Mouse (Mus musculus) monocyte, adult 5-6 weeks (primary cell): ENCODE results near the gene Thsd7a. TPM values are rescaled to one million over a fixed set of nuclear protein-coding genes. Genes with fewer than 3 reads are reported as not detected.

Source experiments
- ATAC-seq: fragments of 153-309, 156-312 bp; replicated peaks from 2 replicates; pipeline ENCODE4 v1.8.0; 2017; ENCODE audit warnings: mild to moderate bottlenecking; ENCODE audit not compliant: low TSS enrichment, insufficient number of reproducible peaks, severe bottlenecking, poor library complexity, low FRiP score
- total RNA-seq: library from RNA; stranded (forward); fragments of 200-1000, 200-491, 200-594 nt; gene quantifications from 3 replicates; pipeline ENCODE4 v1.2.3, GENCODE M21; 2017

Thsd7a gene
- total RNA-seq, 1 experiment from 2014 or later, result not detected

DNA sequence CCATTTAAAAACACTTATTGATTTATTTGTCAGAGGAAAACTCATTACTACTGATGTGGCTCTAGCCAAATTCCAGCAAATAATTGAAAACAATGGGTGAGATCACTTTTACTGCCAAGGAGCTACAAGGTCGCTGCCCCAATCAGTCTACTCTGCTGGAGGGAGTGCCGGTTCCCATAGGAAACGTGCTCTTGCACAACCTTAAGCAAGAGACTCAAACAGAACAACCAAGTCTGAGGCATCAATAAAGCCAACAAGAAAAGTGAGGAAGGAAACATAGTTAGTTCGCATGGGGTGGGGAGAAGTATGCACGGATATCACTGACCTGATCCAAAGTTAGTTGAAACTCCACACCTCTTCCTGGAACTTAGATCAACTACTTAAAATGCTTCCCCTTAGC, 205.1 kb downstream of the Thsd7a start:
- ATAC-seq, result no peak

DNA sequence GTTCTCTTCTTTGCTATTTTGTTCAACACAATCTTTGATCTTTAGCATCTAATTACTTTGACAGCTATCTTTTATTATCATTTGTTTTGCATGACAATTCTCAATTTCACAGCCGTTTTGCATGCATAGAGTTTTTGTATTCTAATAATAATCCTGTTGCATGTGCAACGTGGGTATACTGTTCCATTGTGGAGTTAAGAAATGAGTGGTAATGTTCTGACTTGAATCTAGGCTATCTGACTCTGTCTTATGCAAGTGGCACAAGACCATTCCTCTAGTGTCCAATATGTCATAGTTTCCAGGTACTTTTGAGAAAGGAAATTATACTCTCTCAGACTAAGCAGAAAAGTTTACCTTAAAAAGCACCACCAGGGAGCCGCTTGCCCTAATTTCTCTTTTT, 206.7 kb downstream of the Thsd7a start:
- ATAC-seq, result no peak

DNA sequence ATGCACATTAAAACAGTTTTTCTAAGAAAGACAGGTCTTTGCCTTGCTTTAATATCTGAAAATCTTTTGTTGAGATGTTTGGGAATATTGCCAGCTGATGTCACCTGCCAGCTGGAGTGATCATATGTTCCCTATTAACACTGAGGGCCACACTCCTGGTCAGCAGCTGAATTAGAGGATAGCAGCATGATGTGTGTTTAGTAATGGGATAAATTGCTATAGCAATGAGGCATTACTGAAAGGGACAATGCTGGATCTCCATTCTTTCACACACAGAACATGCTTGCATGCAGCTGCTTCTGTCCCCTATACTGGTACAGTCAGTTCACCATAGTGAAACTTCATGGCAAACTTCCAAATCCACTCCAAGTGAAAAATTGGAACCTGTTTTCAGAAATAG, 230.1 kb downstream of the Thsd7a start:
- ATAC-seq, result no peak

DNA sequence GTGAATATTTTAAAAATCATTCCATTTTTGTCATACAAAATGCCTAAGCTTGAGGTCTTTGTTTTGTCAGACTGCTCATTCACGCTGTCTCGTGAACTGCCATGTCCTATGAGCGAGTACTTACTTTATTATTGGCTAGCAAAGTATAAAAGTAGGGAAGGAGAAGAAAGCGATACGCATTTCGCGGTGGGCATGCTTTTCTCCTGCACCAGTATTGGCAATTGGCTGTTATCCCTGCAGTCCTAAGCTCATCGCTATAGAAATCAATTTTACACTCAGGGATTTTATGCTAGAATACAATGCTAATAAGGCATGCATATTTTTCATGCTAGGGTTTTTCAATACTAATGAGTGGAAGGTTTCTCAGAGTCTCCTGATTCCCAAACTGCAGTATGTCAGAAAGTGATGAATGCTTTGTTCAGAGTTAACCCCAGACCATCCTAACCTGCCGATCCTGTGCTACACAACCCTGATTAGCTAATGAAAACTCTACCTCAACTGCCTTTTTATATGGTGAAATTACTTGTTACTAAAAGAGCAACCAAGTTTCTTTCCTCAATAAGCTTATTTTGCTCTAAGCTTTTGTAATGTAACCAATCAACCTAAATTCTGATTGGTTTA, 230.8 kb downstream of the Thsd7a start:
- ATAC-seq, result no peak

DNA sequence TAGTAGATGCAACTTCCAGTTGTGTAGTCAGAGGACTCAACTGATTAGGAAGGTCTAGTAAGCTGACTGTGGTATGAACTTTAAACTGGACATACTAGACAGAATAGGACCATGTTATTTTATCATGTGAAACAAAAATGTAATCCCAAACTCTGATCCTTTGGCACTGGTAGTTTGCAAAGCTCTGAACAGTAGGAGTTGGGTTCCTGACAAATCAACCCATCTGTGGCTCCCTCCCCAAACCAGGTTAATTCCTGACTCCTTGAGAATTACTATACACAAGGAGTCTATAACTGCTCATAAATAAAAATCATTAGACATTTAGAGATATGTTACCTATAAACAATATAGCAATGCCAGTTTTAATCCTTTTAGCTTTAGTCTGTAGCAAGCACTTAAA, 231.5 kb downstream of the Thsd7a start:
- no peak for ATAC-seq

DNA sequence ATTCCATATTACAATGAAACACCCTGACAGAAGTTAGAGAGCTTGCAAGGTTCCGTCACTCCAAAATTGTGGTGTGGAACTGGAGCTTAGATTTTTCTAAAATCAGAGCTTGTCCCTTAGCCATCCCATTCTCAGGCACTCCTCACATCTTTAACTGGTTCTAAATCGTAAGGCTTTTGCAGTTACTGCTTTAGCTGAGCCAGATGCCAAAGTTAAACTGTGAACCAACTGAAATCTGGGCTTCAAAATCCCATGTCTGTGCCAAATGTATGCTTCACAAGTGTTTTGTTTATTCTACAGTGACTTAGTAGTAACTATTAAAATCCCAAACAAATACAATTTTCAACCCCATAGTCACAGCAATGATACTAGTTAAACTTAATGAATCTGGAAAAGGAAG, 242.3 kb downstream of the Thsd7a start:
- no peak for ATAC-seq

DNA sequence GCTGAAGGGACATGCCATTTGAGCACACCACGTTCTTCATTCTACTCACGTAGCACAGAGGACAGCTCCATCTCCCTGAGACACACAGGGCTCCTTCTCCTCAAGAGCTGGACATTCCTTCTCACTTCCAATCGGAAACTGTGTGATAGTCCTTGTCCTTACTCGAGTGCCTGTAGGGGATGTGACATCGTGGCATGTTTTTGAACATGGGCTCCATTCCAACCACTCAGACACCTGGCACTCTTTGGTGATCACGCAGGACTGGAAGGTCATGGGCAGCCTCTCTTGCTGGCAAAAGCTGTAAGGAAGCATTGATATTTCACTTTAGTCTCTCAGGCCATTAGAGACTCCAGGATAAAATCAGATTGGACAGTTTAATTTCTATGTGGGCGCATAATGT, 245.3 kb downstream of the Thsd7a start:
- ATAC-seq, result no peak

DNA sequence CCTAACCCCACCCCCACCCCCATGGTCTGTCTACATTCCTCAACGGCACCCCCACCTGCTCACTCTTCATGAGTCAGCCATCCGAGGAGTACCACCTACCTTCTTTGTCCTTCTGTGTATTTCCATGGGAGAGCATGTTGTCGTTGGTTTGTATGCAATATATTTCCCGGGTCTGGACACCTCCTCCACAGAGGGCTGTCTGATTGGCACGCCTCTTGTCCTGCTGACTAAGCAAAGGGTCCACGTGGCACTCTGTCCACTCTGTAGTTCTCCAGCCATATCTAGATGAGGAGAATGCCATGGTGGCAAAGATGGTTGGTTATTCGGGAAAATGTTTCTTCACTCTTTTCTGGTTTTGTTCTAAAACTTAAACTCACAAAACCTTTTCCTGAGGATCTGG, 248.3 kb downstream of the Thsd7a start:
- ATAC-seq, result no peak

DNA sequence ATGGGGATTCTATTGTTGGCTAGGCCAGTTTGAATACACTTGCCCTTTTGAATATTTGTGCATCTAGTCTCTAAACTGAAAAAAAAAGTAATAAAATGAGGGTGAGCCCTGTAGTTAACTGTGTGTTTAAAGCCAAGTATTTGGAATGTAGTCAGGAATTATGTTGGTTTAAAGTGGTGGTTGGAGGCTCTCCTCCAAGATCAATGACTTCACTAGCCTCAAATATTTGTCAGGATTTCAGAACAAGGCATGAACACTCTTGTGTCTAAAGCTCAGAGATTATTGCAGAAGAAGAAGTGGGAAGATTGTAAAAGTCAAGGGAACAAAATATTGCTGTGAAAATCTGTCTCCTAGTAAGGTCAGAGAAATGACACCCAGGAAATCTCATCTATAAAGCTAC, 249.3 kb downstream of the Thsd7a start:
- no peak for ATAC-seq

DNA sequence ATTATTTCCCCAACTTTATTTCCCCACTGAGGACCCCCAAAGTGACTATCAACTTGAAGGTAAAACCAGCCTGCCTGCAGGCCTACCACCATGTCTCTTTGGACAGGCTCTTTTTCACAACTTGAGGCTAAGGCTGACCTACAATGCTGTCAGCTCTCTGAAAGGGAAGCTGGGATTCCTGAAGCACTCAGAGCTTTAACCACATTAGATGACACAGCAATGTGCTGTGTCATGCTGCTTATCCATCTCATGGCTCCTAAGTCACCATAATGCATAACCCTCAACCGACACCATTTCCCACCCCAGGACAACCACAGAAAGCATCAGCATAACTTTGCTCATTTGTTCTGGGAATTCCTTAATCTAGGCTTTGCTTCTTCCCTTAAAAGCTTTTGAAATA, 255.6 kb downstream of the Thsd7a start:
- ATAC-seq, result no peak

DNA sequence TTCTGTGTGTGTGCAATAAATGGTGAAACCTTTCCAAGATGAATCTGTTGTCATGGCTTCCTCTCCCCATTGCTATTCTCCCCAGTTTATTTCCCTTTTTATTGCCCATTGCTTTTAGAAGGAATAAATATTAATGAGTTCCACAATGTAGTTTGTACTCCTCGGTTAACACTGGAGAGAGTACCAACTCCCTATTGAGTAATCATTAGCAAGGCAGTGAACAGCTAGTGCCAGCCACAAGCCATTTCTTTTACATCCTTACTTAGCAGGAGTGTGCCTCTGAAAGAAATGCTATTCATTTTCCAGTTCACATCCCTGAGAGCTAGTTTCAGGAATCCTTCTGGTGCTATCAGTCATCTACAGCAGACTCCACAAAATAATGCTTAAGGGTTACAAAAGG, 260.3 kb downstream of the Thsd7a start:
- ATAC-seq, result no peak

DNA sequence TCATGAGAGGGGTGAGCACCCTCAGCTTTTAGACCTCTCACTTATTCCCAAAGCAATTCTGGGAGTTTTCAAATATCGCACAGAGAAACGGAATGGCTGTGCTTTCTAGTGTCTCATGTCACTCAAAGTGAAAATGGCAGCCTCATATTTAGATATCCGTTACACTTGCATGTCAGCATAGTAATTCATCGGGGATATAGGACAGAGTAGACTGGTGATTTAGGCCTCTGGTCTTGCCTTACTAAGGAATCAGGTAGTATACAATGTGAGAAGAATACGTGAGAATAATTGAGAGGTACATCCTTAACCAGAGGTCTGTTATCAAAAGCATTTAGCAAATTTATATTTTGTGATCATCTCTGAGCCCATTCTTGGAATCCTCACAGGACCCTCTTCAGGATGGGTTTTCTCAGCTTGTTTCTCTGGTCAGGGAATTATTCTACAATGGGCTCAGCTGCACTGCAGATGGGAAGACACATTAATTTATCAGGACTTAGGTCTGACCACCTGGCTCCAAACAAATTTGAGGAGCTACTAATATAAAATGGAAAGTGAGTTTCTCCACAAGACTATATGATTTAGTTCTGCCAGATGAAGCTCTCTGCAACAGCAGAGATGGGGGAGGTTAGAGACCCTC, 267.6 kb downstream of the Thsd7a start:
- ATAC-seq, result no peak

DNA sequence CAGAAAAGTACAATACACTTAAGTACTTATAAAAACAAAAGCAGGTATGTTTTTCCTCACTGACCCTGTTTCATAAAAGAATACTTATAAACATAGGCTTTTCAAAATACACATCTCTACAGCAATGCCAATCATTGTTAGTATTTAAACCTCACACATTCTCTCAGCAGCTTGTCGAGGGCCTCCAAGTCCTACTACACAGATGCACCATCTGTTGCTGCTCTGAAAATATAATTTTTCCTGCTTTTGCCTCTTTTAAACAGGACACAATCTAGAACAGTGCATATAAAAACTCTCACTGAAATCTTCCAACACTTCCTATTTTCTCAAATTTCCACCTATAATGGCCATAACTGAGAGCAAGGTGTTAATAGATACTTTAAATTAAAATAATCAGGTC, 270.9 kb downstream of the Thsd7a start:
- no peak for ATAC-seq

DNA sequence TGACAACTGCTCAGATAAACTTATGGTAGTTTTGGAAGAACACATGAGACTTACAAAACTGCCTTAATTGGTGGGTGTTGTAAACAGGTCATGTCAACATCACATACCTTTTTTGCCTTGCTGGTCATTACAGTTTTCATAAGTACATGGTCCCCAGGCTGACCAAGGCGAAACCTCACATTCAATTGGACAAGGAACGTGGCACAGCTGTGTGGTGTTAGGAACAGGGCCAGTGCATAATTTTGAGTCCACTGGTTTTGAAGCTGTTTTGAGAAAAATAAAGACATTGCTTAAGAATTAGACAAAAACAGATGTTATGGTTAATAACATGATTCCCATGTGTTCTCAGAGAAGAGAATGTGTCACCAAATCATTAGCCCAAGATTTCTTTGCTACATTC, 278.3 kb downstream of the Thsd7a start:
- ATAC-seq, result no peak

DNA sequence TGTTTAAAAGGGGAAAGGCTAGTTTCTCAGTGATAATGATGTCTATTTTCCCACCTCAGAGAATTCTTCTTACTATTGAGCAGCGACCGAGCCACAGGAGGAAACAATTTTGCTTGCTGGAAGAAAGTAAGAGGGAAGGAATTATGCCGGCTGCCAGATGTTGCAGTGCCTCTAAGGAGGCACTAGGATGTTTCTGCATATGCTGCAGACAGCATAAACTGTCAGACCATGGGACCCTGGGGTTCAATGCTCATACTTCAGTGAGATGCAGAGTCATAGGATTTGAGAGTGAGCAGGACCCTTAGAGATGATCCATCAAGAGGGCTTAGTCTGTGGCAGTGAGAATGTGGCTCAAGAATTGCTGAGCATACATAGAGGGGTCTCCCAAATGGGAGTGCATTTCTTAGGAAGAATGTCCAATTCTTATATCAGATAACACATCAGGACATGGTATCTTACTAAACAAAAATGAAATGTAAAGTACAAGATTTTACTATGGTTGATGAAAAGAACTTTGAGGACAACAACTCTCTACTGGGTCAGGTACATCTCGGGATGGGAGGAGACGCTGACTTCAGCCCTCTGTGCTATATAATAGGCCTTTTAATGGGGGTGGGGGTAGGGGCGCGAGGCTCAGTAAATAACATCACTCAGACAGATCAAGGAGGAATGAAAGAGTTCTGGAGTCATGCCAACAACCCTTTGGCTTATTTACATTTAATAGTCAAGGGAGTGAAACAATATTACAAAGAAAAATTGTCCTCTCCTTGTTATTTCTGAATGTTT, 281.7 kb downstream of the Thsd7a start:
- ATAC-seq, result no peak

DNA sequence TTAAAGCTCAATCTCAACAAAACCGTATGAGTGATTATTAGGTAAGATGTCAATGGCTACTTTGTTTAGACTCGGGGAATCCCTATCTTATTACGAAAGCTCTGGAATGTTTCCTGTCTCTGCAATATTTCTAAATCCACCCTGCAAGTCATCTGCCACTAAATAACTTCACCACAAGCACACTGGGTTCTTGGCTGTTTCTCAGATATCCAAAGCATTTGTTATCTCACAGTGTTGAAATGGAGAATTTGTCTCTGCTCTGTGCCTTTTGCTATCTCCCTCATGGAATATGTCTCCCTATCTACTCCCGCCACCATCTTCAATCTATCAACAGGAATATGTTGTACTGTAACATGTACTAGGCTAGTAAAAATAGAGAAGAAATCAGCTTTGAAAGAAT, 290.4 kb downstream of the Thsd7a start:
- no peak for ATAC-seq

DNA sequence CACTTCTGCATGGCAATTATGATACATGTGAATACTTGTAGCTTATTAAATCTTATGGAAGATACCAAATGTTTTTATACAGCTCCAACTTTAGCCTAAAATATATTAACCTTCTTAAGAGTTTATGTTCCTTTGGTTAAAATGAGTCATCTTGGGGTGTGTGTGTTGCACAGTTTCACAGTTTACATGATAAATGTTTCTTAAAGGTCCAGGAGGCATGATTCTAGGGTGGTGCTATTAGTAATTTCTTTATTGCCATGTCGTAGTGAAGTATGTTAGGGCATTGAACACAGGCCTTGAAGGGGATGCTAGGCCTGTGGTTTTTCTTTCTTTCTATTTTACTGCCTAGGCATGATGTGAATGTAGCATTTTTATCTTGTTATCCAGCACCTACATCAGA, 291.8 kb downstream of the Thsd7a start:
- ATAC-seq, result no peak

DNA sequence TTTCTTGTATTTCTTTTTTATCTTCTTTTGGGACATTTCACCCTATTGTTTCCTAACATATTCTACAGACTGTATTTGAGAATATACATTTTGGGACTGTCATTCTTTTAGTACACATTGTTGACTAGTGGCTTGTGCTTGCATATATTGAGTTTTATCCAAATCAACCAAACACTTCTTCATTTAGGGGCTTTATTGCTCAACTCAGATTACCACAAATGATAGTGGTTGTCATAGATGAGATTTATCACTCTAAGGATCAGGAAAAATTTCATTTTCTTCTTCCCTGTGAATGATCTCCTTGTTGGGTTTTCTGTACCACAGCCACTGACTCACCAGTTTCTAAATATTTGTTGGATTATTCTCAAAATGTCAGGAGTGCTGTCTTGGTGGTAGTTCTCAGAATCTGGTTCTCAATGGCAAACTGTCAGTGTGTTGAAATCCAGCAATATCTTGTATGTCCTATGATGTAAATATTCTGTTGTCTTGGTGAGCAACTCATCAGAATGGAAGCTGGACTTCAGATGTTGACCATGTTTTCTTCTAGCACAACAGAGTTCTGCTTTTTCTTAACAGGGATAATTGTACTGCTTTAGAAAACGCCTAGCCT, 294.2 kb downstream of the Thsd7a start:
- no peak for ATAC-seq

DNA sequence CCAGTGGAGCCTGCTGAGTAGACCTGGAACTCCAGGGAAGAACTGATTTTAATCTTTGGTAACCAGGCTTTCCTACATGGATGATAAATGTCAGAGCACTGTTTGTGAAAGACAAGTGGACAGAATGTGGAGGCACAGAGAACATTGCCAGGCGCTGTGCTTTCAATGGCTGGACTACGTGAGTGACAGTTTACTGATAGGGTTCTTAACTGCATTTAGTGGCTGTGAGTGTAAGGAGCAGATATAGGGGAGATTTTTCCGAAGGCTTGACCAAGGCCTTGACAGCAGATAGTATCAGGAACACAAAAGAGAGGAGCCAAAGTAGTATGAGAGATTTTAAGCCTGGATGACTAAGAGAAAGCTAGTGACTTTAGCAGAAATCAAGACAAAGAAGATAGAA, 295.1 kb downstream of the Thsd7a start:
- ATAC-seq, result no peak

DNA sequence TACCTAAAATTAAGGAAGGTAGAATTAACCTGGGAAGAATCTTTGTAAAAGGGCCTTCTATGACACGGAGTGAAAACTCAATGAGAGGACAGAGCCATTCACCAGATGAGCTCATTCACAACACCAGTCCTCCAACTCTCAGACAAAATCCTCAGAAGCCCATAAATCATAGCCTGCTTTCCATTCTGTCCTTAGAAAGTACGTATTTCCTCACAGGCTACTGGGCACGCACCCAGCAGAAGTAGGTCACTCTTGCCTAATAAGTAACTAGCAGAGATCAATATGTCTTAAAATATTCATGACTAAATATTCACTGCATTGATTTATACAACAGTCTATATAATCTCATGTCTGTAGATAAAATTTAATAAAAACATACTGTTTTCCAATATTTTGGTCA, 300.4 kb downstream of the Thsd7a start:
- no peak for ATAC-seq
